In the genomic region with DNA sequence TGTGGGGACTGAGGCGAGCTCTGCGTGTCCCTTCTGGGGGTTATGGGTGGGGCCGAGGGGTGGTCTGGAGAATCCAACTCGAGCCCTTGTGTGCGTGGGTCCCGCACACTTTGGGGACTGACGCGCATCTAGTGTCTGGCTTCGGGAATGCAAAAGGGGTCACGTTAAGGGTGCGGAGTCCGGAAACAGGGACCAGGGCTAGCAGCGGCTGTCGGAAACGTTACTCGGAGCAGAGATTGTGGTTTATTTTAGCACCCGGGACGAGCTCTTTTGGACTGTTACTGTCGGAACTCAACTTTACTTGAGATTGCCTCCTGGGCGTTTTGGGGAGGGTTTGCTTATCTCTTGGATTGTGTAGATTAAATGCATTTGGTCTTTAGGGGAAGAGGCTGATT, we compare ENCODE assay signal across 8 mouse cellular contexts. TPM values are rescaled to one million over a fixed set of nuclear protein-coding genes. Genes with fewer than 3 reads are reported as not detected.
DNase-seq lines count a peak whose midpoint lies in the region; ATAC-seq lines count a peak whose summit lies in the region.

No protein-coding gene starts in this region.

- peak overlapping the region; percentile 87 for H3K4me3 ChIP-seq in heart, embryonic 12.5 days

- peaks cover 19% of the 10 kb centered on the region for H3K4me1 ChIP-seq in heart, embryonic 12.5 days (replicated peaks)

- peak; percentile 43 for DNase-seq in cerebellum, adult 8-10 months
- DNase-seq in cerebellum, adult 11 months, result no peak
- peak; percentile 53 for DNase-seq in CD4-positive helper T cell, adult 2 months (ENCODE audit: low read depth, low spot score)
- peak; percentile 57 for DNase-seq in embryo, embryonic 11 days
- peak; percentile 63 for DNase-seq in kidney, postnatal 10 days
- peak; percentile 46 for DNase-seq in lung, postnatal 36 days
- peak; percentile 61 for DNase-seq in testis, postnatal 10 days (ENCODE audit: low spot score)

- ATAC-seq in heart, embryonic 12.5 days (ENCODE audit: insufficient number of reproducible peaks, low FRiP score), result peak; percentile 0

- no peaks in the 10 kb centered on the region for H3K9me3 ChIP-seq in heart, embryonic 12.5 days (replicated peaks)

- WGBS in heart, embryonic 12.5 days, result 0% methylated on average over 20 of the region's 20 CpGs

- H3K27me3 ChIP-seq in heart, embryonic 12.5 days (replicated peaks), result no peaks in the 10 kb centered on the region

- peak overlapping the region; percentile 74 for H3K4me2 ChIP-seq in heart, embryonic 12.5 days

- peak overlapping the region; percentile 96 for H3K27ac ChIP-seq in heart, embryonic 12.5 days (ENCODE audit: poor library complexity, severe bottlenecking)

- H3K36me3 ChIP-seq in heart, embryonic 12.5 days, result no peaks in the 10 kb centered on the region

- peak overlapping the region; percentile 92 for H3K9ac ChIP-seq in heart, embryonic 12.5 days

RNA-seq across cellular contexts. Expression of gene Map4, which starts 1.1 kb away (rescaled TPM):
- 118 and 122 TPM in 2 replicates for polyA plus RNA-seq in heart, embryonic 12.5 days (2016; fragmentation: Nextera tagmentation; extraction: Ambion mirVana)

RNA-seq across cellular contexts. Expression of gene Cdc25a, which starts 57.0 kb away (rescaled TPM):
- 27.6 and 28.6 TPM in 2 replicates for polyA plus RNA-seq in heart, embryonic 12.5 days (2016; fragmentation: Nextera tagmentation; extraction: Ambion mirVana)
